Mouse (Mus musculus) brain, embryonic 14.5 days (tissue): ENCODE data around the gene Dab1. TPM values are rescaled to one million over a fixed set of nuclear protein-coding genes. Genes with fewer than 3 reads are reported as not detected.

Experiments
- DNase-seq: peaks from one replicate; pipeline ENCODE4 v3.0.0-alpha.2; 2011; ENCODE audit warnings: low read depth
- CTCF ChIP-seq: fragments of 200-500 bp; IDR thresholded peaks from 2 replicates; pipeline ENCODE4 v1.5.1; 2012; ENCODE audit warnings: inconsistent platforms, mild to moderate bottlenecking, moderate library complexity, borderline replicate concordance; ENCODE audit not compliant: insufficient read depth, insufficient read length; ENCODE audit errors: extremely low read depth
- POLR2A ChIP-seq: fragments of 200-500 bp; IDR thresholded peaks from 2 replicates; pipeline ENCODE4 v1.6.1; 2012; ENCODE audit warnings: mild to moderate bottlenecking, inconsistent platforms, borderline replicate concordance; ENCODE audit not compliant: poor library complexity, insufficient read depth, insufficient read length, severe bottlenecking; ENCODE audit errors: extremely low read depth
- polyA plus RNA-seq: library from polyadenylated mRNA; depleted of rRNA; stranded (reverse); fragments of >200 nt; gene quantifications from 2 replicates; pipeline ENCODE4 v1.2.3, GENCODE M21; 2012

The Dab1 gene
- polyA plus RNA-seq, 1 experiment = 54.9 TPM

DNA sequence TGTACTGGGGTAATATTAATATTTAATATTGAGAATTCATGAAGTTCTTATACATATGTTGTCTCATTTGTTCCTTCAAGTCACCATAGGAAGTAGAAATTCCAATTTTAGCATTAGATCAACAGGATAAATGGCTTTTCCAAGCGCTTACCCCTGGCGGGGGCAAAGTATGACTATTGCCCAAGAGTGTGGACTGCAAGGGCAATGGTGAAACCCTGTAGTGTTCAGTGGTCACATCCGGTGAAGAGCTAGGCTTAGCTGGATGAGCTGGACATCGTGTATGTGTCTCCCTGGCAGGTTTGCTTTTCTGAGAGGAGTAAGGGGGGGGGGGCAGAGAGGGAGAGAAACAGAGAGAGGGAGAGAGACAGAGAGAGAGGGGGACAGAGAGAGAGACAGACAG is 819.6 kb downstream of the Dab1 start:
- TF ChIP-seq POLR2A = no peak
- TF ChIP-seq CTCF = no peak
- DNase-seq = no peak

DNA sequence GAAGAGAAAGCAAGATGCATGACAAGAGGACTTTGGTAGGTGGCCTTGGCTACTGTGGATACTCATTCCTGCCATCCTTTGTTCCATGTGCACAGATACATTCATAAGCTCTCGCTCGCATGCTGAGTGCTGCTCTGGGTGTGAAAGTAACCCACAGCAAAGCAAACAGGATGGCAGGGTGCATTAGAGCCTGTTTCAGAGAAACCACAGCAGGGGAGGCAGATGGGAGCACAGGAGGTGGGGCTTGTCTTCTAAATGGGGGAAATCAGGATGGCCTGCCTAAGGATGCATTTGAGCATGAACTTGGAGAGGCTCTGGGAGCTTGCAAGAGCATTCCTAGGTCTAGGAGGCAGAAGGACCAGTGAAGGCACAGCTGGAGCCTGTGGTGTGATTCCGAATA is 820.5 kb downstream of the Dab1 start:
- TF ChIP-seq POLR2A (no peak), CTCF (no peak)
- DNase-seq = peak; percentile 75

DNA sequence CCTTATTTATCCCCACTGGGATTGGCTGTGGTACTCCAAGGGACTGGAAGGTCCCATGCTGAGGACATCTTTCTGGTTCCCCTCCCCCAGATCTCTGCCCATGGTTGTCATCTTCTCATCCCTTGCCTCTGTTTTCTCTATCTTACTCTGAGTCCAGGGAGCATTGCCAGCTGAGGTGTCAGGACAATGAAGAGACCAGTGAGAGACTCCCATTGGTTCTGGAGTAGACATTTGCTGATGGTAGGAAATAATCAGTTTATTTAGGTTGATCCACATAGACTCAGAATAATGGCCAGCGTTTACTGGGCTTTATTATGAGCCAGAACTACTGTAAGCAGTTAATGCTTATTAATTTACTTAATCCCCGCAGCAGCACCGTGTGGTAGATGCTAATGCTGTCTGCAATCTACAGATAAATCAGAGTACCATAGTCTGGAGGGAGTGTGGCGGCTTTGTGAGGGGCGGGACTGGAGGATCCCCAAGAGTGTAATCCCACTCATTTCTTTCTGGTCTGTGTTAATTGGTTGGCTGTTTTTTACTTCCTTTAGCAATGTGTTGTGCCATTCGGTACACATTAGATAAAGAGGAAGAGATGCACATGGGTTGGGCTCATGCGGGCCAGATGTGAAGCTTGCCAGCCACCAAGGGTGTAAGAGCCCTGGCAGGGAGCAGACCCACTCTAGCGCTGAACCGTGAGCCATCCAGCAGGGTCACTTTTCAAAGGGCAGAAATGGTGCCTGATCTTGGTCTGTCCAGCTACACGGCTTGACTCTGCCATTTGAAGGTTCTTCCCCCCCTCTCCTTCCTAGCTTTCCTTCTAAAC is 824.0 kb downstream of the Dab1 start:
- peak; percentile 66 for DNase-seq
- no peak for TF ChIP-seq POLR2A
- TF ChIP-seq CTCF = no peak

DNA sequence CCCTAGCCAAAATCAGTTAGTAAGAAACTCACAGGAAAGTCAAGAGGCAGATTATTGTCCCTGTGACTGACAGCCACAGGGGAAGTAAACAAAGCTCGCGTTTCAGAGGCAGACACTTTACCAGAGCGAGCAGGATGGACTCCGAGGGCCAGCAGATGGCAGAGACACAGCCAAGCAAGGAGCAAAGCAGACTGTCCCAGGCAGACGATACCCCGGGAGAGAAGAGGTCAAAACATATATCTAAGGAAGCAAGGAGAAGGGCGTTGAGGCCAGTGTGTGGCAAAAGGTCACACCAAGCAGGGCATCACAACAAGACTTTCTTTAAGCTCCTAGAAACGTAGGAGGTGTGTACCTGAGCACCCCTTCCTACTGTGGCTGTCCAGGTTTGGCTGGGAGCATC is 824.6 kb downstream of the Dab1 start:
- TF ChIP-seq CTCF = no peak
- TF ChIP-seq POLR2A = no peak
- DNase-seq = no peak

DNA sequence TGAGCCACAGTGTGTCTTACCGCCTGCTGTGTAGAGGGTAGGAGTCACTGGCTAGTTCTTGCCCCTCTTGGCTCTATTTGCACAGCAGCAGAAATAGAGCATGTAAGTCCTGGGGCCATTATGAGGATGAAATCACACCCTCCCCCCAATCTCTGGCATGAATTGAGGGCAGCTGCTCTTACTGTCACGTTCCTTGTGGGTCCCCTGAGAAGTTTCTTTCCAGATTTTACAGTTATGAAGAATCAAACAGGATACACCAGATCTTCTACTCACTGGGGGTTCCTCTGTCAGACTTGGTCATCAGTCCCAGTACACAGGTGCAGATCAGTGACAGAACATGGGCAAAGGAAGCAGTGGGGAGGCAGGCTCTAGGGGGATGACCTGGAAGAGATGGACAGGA is 825.8 kb downstream of the Dab1 start:
- no peak for DNase-seq
- TF ChIP-seq CTCF (no peak), POLR2A (no peak)

DNA sequence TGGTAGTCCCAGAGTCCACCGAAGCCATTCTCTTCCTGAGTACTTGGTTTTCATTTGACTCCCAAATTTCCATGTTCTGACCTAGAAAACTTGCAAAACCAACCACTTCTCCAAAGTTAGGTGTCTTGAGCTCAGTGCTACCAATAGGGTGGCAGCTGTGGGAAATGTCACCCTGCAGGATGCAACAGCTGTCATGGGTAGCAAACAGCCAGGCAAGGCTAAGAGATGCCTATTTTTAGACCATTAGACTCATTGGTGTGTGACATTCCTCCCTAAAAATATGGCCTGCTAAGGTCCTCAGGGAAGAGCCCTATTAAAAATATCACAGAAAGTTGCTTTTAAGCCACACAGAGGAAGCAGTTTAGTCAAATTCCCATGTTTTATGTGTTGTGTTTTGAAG is 829.0 kb downstream of the Dab1 start:
- no peak for TF ChIP-seq CTCF
- TF ChIP-seq POLR2A = no peak
- DNase-seq = no peak

DNA sequence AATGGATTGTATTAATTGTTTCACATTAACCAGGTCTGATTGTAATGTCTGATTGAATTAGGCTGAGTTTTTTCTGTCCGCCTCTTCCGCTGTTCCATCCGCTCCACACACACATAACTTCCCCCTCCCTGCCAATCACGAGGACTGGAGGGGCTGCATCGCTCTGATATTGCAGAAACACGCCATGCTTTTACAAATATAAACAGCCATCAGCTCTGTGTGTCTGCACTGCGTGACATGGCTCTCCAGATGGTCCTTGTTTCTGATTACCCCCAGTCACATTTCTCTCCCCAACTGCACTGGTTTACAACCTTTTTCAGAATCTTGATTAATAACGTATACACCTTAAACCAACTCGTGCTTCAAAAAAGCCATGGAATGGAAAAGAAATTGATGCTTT is 831.5 kb downstream of the Dab1 start:
- TF ChIP-seq CTCF = no peak
- TF ChIP-seq POLR2A = no peak
- peak; percentile 57 for DNase-seq

DNA sequence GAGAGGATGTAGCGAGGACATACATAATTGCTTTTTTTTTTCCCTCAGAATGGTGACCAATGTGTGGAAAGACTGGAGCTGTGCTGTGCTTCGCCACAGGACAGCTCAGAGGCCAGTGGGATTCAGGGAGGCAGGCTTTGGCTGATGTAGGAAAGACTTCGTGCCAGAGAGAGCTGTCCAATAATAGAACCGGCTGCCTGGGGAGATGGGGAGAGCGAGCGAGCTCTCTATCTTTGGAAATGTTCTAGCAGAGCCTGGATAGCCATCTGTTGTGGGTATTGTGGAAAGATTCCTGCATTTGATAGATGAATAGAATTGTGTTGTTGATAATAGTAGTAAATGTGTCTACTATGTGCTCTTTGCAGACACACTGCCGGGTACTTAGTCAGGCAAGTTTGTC is 833.4 kb downstream of the Dab1 start:
- DNase-seq = peak; percentile 71
- no peak for TF ChIP-seq POLR2A
- TF ChIP-seq CTCF = no peak

DNA sequence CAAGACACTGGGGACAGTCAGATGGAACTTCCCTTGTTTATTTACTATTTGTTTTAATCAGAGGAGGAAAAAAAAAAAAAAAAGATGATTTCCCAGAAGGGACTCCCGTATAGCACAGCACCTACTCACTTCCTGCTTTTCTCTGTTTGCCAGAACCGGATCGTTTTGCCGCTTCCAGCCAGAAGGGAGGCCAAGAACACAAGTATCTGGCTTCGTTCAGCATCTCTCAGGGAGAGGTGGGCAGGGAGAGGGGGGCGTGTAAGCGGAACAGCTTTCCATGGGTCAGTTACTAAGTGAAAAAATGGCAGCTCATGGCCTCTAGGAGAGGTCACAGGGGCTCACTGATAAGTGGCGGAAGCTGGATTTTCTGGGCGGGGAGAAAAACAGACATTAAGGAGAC is 836.0 kb downstream of the Dab1 start:
- TF ChIP-seq CTCF (no peak), POLR2A (no peak)
- DNase-seq = no peak

DNA sequence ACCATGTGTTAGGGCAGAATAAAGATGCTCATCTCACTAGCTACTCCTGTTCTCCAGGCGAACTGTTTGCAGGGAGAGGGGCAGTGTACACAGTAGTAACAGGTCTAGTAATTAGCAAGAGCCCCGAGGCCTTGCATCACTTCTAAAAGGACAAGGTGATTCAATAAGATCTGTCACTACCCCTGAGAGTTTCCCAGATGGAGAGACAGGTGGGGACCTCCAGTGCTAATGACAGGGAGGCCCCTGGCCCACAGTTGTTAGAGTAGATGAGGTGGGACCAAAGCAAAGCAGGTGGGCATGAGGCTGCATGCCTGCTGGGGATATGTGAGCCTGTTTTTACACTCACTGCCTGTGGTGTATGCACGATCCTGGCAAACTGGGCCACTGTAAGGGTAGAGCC is 836.6 kb downstream of the Dab1 start:
- DNase-seq = no peak
- TF ChIP-seq POLR2A (no peak), CTCF (no peak)

DNA sequence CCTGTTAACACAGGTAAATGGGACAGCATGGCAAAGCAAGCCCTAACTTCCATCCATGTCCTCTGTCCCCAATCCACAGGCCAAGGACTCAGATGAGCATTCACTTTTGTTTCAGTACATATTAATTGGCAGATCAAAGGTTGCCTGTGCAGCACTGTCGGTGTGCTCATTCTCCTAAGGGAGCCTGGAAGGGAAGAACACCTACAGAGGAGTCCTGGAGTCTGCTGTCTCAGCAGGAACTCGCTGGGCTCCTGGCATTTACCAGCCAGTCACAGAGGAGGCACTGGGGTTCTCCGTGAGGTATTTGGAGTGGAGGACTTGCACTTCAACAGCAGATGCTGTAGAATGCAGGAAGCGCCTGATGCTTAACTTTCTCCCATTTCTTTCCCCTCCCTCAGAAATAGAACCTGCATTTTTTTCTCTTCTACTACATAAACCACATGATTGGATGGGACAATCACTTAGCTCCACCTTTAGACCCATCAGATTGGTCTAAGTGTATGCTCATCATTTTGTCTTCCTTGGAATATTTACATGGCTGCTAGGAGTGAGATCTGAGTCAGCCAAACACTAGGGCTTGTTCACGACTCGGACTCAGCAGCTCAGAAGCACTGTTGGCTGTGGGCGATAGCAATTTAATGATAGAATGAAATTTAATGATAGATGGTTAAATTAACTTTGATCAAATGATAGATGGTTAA is 837.2 kb downstream of the Dab1 start:
- TF ChIP-seq CTCF = no peak
- DNase-seq = no peak

DNA sequence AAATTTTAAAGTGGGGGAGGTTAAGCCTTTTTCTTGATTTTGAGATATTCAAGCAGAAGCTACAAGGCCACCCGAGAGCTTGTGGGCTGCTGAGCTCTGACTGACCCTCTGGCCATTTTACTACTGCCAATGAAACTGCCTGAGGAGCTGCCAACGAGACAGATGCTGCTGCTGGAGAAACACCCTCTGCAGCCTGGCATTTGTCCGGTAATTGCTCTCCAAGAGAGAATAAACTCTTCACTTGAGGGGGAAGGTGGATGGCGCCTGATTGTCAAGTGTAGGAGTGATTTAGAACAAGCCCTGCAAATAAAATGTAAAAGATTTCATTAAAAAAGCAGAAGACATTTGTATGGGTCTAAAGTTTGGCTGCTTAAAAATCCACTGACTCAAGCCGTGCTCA is 839.6 kb downstream of the Dab1 start:
- TF ChIP-seq CTCF = no peak
- no peak for TF ChIP-seq POLR2A
- peak; percentile 71 for DNase-seq
